Mouse (Mus musculus) cerebellum, adult 9-11 months (tissue): Measurements from ENCODE around the gene Tmem131l.

Experiments
- DNase-seq: peaks from one replicate; pipeline ENCODE4 v3.0.0; 2022

Tmem131l gene

GRCm38 (mm10) chr3:84039646-84040475 lies at the start of gene Tmem131l:
Tmem131l (minus strand) TSS chr3:84040175.
- peak; percentile 82 for DNase-seq

- no peak for DNase-seq
These were observed 46.9 kb upstream of the Tmem131l start for GRCm38 (mm10) chr3:84086921-84087320.

GRCm38 (mm10) chr3:84086337-84086736 lies 46.4 kb upstream of the Tmem131l start:
- no peak for DNase-seq

DNA sequence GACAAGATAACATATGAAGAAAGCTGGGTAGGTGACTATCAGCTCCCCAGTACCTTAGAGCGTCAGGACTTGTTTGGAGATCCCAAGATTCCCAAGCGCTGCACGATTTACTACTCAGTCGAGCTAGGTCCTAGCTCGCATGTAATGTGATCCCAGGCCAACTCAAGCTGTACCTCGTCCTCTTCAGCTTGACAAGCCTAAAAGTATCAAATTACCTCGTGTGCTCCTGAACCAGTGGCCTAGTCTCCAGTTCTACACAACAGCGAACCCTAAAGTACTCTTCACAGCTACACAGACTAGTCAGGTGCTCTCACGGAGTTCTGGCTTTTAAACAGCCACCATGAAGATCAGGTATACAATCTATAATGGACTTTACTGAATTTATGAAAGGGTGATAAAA lies 45.5 kb upstream of the Tmem131l start:
- no peak for DNase-seq

GRCm38 (mm10) chr3:84081208-84081722 lies 41.3 kb upstream of the Tmem131l start:
- DNase-seq, result no peak

DNA sequence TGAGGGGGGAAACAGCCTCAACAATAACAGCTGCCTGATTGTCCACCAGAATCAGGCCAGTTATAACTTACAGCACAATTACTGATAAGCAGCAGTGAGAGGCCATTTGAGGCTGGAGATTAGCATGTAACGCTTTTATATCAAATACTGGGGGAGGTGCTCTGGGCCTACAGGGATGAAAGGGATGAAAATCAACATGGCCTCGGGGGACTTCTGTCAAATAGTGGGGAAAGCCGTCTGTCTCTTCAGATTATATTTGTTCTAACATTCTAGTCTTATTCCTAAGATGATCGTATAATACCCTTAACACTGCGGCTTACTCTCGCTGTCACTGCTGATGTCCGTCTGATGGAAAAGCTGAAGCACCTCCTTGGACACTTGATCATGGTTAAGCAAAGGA lies 40.1 kb upstream of the Tmem131l start:
- DNase-seq, result no peak

- DNase-seq, result no peak
These were observed 37.5 kb upstream of the Tmem131l start for GRCm38 (mm10) chr3:84077505-84077904.

- no peak for DNase-seq
These were observed 36.8 kb upstream of the Tmem131l start for GRCm38 (mm10) chr3:84076543-84077332.

DNA sequence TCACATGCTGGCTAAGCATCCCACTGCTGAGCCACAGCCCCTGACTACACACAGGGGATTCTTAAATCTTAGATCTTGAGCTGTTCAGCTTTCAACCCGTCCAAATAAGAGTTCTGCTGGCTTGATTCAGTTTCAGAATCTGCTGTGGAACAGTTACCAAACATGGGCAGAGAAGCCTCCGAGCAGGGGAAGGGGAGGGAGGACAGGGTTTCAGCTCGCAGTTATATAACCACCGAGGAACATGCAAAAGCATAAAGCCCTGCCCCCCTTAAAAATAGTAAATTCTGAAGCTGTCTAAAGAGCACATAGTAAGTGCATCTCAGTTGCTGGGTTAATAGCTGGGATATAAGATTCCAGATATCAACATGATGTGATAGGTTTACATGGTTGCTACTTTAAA lies 35.5 kb upstream of the Tmem131l start:
- no peak for DNase-seq

- no peak for DNase-seq
These were observed 34.8 kb upstream of the Tmem131l start for GRCm38 (mm10) chr3:84074777-84075176.

GRCm38 (mm10) chr3:84071641-84072040 lies 31.7 kb upstream of the Tmem131l start:
- DNase-seq, result no peak

- DNase-seq, result no peak
These were observed 30.8 kb upstream of the Tmem131l start for GRCm38 (mm10) chr3:84070811-84071210.

DNA sequence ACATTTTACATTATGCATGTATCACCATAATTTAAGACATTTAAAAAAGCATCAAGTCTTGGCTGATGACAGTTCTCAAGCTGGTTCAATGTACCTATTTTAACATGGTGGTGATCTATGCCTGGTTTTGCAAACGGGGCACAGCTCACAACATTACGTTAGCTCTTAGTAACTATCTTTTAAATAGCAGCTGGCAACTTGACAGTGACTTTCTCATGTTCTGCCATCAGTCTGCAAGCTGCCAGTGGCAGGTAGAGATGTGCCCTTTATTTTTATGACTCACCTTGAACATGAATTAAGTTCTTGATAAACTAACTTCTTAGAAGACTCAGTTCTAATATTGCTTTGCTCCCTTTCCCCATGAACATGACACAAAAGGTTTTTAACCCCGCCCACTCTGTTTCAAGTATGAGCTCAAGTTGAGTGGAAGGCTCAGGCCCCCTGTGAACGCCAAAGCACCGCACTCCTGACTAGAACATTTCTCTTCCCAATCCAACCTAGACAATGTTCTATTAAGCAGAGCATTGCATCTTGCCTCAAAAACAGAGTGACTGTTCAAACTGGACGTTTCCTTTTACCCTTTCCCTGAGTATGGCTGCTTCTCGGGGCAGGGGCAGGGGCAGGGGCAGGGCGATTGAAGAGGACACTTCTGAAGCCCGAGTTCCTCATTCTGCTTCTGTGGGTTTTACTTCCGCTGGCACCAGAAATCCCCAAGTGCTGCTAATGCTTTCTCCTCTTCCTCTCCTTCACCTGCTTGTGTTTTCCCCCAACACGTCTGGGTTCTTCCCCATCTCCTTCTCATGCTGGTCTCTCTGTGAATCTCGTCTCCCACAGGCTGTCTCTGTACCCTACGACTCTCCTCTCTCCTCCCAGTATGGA lies 29.1 kb upstream of the Tmem131l start:
- no peak for DNase-seq

- no peak for DNase-seq
These were observed 25.9 kb upstream of the Tmem131l start for GRCm38 (mm10) chr3:84065825-84066224.

DNA sequence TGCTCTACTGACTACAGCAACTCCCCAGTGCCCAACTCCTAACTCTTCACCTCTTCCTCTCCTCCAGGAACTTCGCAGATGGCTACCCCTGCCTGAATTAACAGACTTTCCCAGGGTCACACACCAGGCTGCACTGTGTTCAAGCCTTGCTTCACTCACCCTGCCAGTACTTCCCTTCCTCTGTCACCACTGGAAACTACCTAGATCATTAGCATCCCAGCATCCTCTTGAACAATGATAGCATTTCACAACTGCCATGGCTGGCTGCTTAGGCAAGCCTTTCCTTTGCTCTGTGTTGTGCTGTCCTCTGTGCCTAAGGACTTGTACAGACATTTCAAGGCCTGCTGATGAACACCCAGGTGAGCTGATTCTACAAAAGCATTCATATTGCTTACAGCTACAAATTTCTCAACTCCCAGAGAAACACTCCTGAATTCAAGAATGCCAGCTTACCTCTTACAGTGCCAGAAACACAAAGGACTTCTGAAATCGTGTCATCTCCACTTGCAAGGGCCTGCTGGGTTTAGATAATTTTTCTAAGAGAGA lies 23.5 kb upstream of the Tmem131l start:
- DNase-seq, result no peak

GRCm38 (mm10) chr3:84061523-84062453 lies 21.8 kb upstream of the Tmem131l start:
- no peak for DNase-seq

- no peak for DNase-seq
These were observed 21.0 kb upstream of the Tmem131l start for GRCm38 (mm10) chr3:84060946-84061345.

GRCm38 (mm10) chr3:84060128-84060527 lies 20.2 kb upstream of the Tmem131l start:
- DNase-seq, result no peak

DNA sequence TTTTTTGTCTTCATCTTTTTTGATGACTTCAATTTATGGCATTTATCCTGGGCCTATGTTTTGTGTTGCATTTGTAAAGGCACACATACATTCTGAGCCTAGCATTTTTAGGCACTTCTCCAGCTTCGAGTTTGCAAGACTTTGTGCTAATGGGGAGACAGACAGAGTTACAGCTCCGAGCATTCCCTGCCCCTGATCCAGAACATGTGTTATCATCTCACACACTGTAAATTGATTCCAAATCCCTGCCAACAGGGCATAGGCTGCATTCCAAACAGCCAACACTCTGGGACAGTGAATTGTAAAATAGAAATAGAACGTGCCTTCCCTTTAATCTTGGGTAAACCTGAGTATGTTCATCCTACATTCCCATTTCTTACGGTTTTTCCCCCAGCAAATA lies 19.7 kb upstream of the Tmem131l start:
- DNase-seq, result no peak

- DNase-seq, result no peak
These were observed 19.3 kb upstream of the Tmem131l start for GRCm38 (mm10) chr3:84059261-84059660.

GRCm38 (mm10) chr3:84048729-84049175 lies 8.8 kb upstream of the Tmem131l start:
- no peak for DNase-seq
